Mouse (Mus musculus) lung, adult 2 months (tissue): ENCODE data around the gene Gm16485. TPM values are rescaled to one million over a fixed set of nuclear protein-coding genes. Genes with fewer than 3 reads are reported as not detected.

Experiments used
- DNase-seq: peaks from one replicate; pipeline ENCODE4 v3.0.0; 2022
- H3K4me1 ChIP-seq: fragments of 200-500 bp; 2 replicates; pipeline ENCODE4 v1.6.1; 2011; ENCODE audit warnings: low read length; ENCODE audit not compliant: control insufficient read depth, insufficient read depth
- H3K4me3 ChIP-seq: fragments of 200-500 bp; replicated peaks from 2 replicates; pipeline ENCODE3; 2011; ENCODE audit warnings: low read depth, mild to moderate bottlenecking, control low read depth, low read length; ENCODE audit errors: extremely low read depth
- CTCF ChIP-seq: fragments of 200-500 bp; IDR thresholded peaks from 2 replicates; pipeline ENCODE4 v1.5.1; 2011; ENCODE audit warnings: mild to moderate bottlenecking, low read length, control low read depth; ENCODE audit not compliant: insufficient read depth
- POLR2A ChIP-seq: fragments of 200-500 bp; IDR thresholded peaks from 2 replicates; pipeline ENCODE4 v1.6.1; 2011; ENCODE audit warnings: low read depth, mild to moderate bottlenecking, control low read depth, low read length, borderline replicate concordance; ENCODE audit errors: extremely low read depth
- WGBS: fragments of 180-500 bp; shearing (Covaris S2); methylation state at CpG from one replicate; pipeline ENCODE4 v1.1.7; 2018; 5-methylcytosine and 5-hydroxymethylcytosine counted together
- polyA plus RNA-seq: library from polyadenylated mRNA; depleted of rRNA; stranded (reverse); fragments of >200 nt; gene quantifications from 2 replicates; pipeline ENCODE4 v1.2.3, GENCODE M21; 2012; rRNA removed

Gene Gm16485
- polyA plus RNA-seq: 0.10 and 0.37 TPM in 2 replicates

DNA sequence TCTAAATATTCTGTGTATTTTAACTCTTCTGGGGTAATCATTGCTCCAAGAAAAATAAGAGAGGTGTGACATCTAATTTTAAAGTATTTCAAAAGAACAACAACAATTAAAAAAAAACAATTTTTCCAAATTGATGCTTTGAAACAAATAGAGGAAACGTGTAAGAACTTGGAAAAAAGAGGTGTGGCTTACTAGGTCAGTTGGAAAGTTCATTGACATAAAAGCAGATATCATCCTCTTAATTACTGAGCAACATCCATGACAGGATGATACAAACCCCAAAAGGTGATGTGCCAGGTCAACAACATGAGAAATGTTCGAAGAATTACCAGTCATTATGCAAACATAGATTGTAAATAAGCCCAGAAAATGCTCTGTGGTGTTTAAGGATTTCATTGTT is at the start of gene Gm16485:
Gm16485 (plus strand) TSS at position 301 of the 400 bp plus-strand sequence.
- H3K4me1 ChIP-seq: no peaks in the 10 kb centered on the region
- TF ChIP-seq POLR2A (no peak), CTCF (no peak)
- WGBS: 54% methylated on average over 2 of the region's 2 CpGs
- no peak within 1 kb of the TSS for H3K4me3 ChIP-seq
- no peak for DNase-seq

DNA sequence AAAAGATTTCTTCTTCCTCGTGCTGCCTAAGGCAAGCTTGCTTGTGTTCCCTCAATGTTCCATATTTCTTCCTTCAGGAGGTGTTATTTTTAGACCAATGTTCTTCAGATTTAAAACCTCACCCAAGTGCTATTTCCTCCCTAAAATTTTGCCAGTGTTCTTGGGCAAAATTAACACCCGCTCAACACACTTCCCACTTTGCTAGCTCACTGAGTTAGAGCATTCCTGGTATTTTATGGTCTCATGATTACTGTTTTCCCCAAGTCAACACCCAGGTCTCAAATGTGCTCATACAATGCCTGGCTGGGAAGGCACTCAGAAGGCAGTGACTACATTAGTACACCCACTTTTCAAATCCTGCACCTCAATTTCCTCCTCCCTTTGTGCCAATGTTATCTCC is 44.0 kb upstream of the Gm16485 start:
- Histone ChIP-seq H3K4me1 (no peaks in the 10 kb centered on the region), H3K4me3 (no peak overlapping the region)
- no peak for DNase-seq
- TF ChIP-seq POLR2A (no peak), CTCF (no peak)
- WGBS: 85% methylated on average over 2 of the region's 2 CpGs

DNA sequence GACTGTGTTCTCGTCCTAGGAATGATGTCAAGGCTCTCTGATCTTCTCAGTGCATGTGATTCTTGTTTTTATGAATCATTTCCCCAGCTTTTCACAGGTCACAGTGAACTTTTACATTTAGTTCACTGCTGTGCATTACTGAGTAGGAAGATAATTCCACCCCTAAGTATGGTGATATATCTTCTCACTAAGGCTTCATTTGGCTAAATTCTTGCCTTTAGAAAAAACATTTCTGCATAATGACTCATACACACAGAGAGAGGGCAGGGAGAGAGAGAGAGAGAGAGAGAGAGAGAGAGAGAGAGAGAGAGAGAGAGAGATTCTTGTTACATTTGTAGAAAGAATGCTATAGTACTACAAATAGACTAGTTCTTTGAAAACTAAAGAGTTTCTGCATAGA is 33.8 kb upstream of the Gm16485 start:
- Histone ChIP-seq H3K4me3 (no peak overlapping the region), H3K4me1 (no peaks in the 10 kb centered on the region)
- DNase-seq: no peak
- TF ChIP-seq CTCF (no peak), POLR2A (no peak)
- 33% methylated on average over 1 of the region's 1 CpGs for whole genome bisulfite sequencing

DNA sequence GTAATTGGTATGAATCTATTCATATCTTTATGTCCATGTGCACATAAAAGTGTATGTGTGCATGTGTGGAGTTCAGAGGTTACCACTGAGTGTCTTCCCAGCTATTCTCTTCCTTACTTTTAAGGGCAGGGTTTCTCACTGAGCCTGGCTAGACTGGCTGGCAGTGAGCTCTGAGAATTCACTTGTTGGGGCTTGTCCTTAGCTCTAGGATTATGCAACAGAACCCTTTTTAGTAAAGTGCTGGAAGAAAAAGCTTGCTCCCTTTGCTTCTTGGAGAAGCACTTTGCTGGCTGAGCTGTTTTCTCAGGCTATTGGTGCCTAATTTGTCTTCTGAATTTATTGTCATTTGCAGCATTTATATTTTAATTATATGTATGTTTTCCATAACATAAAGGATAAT is 18.3 kb upstream of the Gm16485 start:
- H3K4me3 ChIP-seq: no peak overlapping the region
- TF ChIP-seq POLR2A: no peak
- TF ChIP-seq CTCF: no peak
- H3K4me1 ChIP-seq: no peaks in the 10 kb centered on the region
- DNase-seq: no peak

DNA sequence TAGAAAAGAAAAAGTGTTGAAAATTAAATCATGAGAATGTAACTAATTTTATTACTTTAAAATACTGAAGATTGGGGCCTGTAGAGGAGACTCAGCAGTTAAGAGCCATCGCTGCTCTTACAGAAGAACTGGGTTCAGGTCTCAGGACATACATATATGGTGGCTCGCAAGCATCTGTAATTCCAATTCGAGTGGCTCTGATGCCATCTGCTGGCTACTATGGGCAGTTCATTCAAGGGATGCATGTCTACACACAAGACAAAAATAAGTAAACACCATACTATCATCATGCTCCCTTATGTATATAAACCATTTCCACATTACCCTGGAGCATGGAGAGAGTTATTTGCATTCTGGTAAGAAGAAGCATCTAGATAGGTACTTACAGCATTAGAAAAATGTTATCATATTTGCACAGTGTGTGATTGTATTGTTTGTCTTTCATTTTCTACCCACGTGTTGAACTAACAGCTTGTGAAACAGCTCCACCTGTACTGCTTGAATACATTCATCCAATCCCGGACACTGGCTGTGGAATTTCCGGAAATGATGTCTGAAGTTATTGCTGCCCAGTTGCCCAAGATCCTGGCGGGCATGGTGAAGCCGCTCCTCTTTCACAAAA is 7.0 kb upstream of the Gm16485 start:
- no peaks in the 10 kb centered on the region for H3K4me1 ChIP-seq
- TF ChIP-seq POLR2A (no peak), CTCF (peak; percentile 42)
- H3K4me3 ChIP-seq: no peak overlapping the region
- WGBS: 55% methylated on average over 8 of the region's 8 CpGs
- DNase-seq: peak; percentile 5

- H3K4me3 ChIP-seq: no peak overlapping the region
- no peak for DNase-seq
- no peak for TF ChIP-seq POLR2A
- TF ChIP-seq CTCF: no peak
- no peaks in the 10 kb centered on the region for H3K4me1 ChIP-seq
- WGBS: 40% methylated on average over 7 of the region's 7 CpGs
Measured at GRCm38 (mm10) chr9:8970240-8970639, 1.4 kb upstream of the Gm16485 start.

- WGBS: 64% methylated on average over 2 of the region's 2 CpGs
- DNase-seq: no peak
- H3K4me3 ChIP-seq: no peak overlapping the region
- TF ChIP-seq POLR2A: no peak
- no peak for TF ChIP-seq CTCF
- no peaks in the 10 kb centered on the region for H3K4me1 ChIP-seq
Measured at GRCm38 (mm10) chr9:8977775-8978174, 6.2 kb downstream of the Gm16485 start.

GRCm38 (mm10) chr9:8982315-8982714 is 10.7 kb downstream of the Gm16485 start:
- Histone ChIP-seq H3K4me3 (no peak overlapping the region), H3K4me1 (no peaks in the 10 kb centered on the region)
- WGBS: 77% methylated on average over 3 of the region's 3 CpGs
- no peak for DNase-seq
- TF ChIP-seq CTCF (no peak), POLR2A (no peak)

GRCm38 (mm10) chr9:8996494-8996893 is 24.9 kb downstream of the Gm16485 start:
- no peak for DNase-seq
- 45% methylated on average over 2 of the region's 2 CpGs for WGBS
- Histone ChIP-seq H3K4me1 (no peaks in the 10 kb centered on the region), H3K4me3 (no peak overlapping the region)
- TF ChIP-seq POLR2A (no peak), CTCF (no peak)

- H3K4me1 ChIP-seq: peaks cover 2% of the 10 kb centered on the region; the same call in 1 of the 2 replicates
- no peak for DNase-seq
- H3K4me3 ChIP-seq: no peak overlapping the region
- TF ChIP-seq CTCF: no peak
- TF ChIP-seq POLR2A: no peak
Measured at GRCm38 (mm10) chr9:9001170-9001569, 29.6 kb downstream of the Gm16485 start.
